Mouse (Mus musculus): ENCODE results near the gene Hydin. TPM values are rescaled to one million over a fixed set of nuclear protein-coding genes. Genes with fewer than 3 reads are reported as not detected.
"Not testable (repeated sequence)": the region's sequence is repeated elsewhere in the genome, so short reads cannot be mapped to it uniquely, and the experiment has no call there.

The Hydin gene
- polyA plus RNA-seq, 2 experiments from 2014 or later: 0.44 TPM; not detected in 1

GRCm38 (mm10) chr8:110454466-110454865 lies 187.7 kb downstream of the Hydin start:
- no peak for ATAC-seq

- no peak for ATAC-seq
Measured at GRCm38 (mm10) chr8:110457424-110457823, 190.6 kb downstream of the Hydin start.

GRCm38 (mm10) chr8:110462627-110463208 lies 195.9 kb downstream of the Hydin start:
- no peak for ATAC-seq

GRCm38 (mm10) chr8:110463773-110464460 lies 197.1 kb downstream of the Hydin start:
- no peak for ATAC-seq

GRCm38 (mm10) chr8:110465606-110466005 lies 198.8 kb downstream of the Hydin start:
- ATAC-seq: no peak

GRCm38 (mm10) chr8:110477256-110477655 lies 210.5 kb downstream of the Hydin start:
- no peak for ATAC-seq

- no peak for ATAC-seq
Measured at GRCm38 (mm10) chr8:110478576-110478975, 211.8 kb downstream of the Hydin start.

GRCm38 (mm10) chr8:110479401-110479800 lies 212.6 kb downstream of the Hydin start:
- no peak for ATAC-seq

- no peak for ATAC-seq
Measured at GRCm38 (mm10) chr8:110482275-110482674, 215.5 kb downstream of the Hydin start.

- no peak for ATAC-seq
Measured at GRCm38 (mm10) chr8:110485234-110485633, 218.5 kb downstream of the Hydin start.

- ATAC-seq: no peak
Measured at GRCm38 (mm10) chr8:110486020-110486419, 219.2 kb downstream of the Hydin start.

GRCm38 (mm10) chr8:110487644-110488043 lies 220.9 kb downstream of the Hydin start:
- ATAC-seq: no peak

GRCm38 (mm10) chr8:110489344-110489743 lies 222.6 kb downstream of the Hydin start:
- ATAC-seq: no peak

- ATAC-seq: no peak
Measured at GRCm38 (mm10) chr8:110491118-110491517, 224.3 kb downstream of the Hydin start.

- no peak for ATAC-seq
Measured at GRCm38 (mm10) chr8:110496286-110496685, 229.5 kb downstream of the Hydin start.

GRCm38 (mm10) chr8:110500253-110500652 lies 233.5 kb downstream of the Hydin start:
- ATAC-seq: no peak

- ATAC-seq: no peak
Measured at GRCm38 (mm10) chr8:110500661-110501060, 233.9 kb downstream of the Hydin start.

- no peak for ATAC-seq
Measured at GRCm38 (mm10) chr8:110501330-110501729, 234.6 kb downstream of the Hydin start.

GRCm38 (mm10) chr8:110502880-110503279 lies 236.1 kb downstream of the Hydin start:
- no peak for ATAC-seq

GRCm38 (mm10) chr8:110508766-110509165 lies 242.0 kb downstream of the Hydin start:
- no peak for ATAC-seq

- no peak for ATAC-seq
Measured at GRCm38 (mm10) chr8:110519790-110520189, 253.0 kb downstream of the Hydin start.

GRCm38 (mm10) chr8:110521851-110522250 lies 255.1 kb downstream of the Hydin start:
- no peak for ATAC-seq

- not testable (repeated sequence) for ATAC-seq
Measured at GRCm38 (mm10) chr8:110522495-110522894, 255.7 kb downstream of the Hydin start.

- no peak for ATAC-seq
Measured at GRCm38 (mm10) chr8:110522985-110523384, 256.2 kb downstream of the Hydin start.
